Mouse (Mus musculus): ENCODE measurements at regions not wholly inside any gene's neighbourhood (a gene's known extent, or its start where the extent isn't known, plus 50 kb on each side); places are given as distances from the start of the nearest gene placed in this dataset.

- TF ChIP-seq CTCF (IDR thresholded peaks at IDR 0.05) = no peak
- intact Hi-C loops (cut with DNase I) = no loop called here
- Histone ChIP-seq H3K27ac (no peak overlapping the region), H3K4me3 (no peak overlapping the region)
- DNase-seq = no peak
These were observed 198.4 kb downstream of the Cox7c start for GRCm38 (mm10) chr13:85848276-85848675.

GRCm38 (mm10) chr13:85829894-85830293 is 216.8 kb downstream of the Cox7c start:
- Histone ChIP-seq H3K27ac (no peak overlapping the region), H3K4me3 (no peak overlapping the region)
- DNase-seq = no peak
- intact Hi-C loops (cut with DNase I) = no loop called here
- TF ChIP-seq CTCF (IDR thresholded peaks at IDR 0.05) = peak; percentile 29
